Mouse (Mus musculus): ENCODE measurements at regions not wholly inside any gene's neighbourhood (a gene's known extent, or its start where the extent isn't known, plus 50 kb on each side); places are given as distances from the start of the nearest gene placed in this dataset.

- TF ChIP-seq TCF3 (IDR thresholded peaks at IDR 0.05; ENCODE audit: insufficient read length, low read depth) (no peak), POLR2A (IDR thresholded peaks at IDR 0.05; ENCODE audit: insufficient read length, low read depth) (no peak), E2F4 (IDR thresholded peaks at IDR 0.05; ENCODE audit: insufficient read depth) (no peak), TCF12 (IDR thresholded peaks at IDR 0.05; ENCODE audit: insufficient read depth, poor library complexity, severe bottlenecking) (no peak), USF1 (IDR thresholded peaks at IDR 0.05; ENCODE audit: low read depth) (no peak)
Measured at GRCm38 (mm10) chr4:135039234-135039633, 81.2 kb upstream of the Runx3 start.

Data from myocyte (in vitro differentiated cells).